Mouse (Mus musculus): ENCODE data around the gene Dennd4b. TPM values are rescaled to one million over a fixed set of nuclear protein-coding genes. Genes with fewer than 3 reads are reported as not detected.

Dennd4b gene
- polyA plus RNA-seq, 1 experiment from 2014 or later = 3.7 TPM

- ATAC-seq (ENCODE audit: low read depth) = no peak
- Histone ChIP-seq H3K4me3 (ENCODE audit: low read length) (no peak overlapping the region), H3K9ac (ENCODE audit: low read length) (no peak overlapping the region), H3K4me2 (ENCODE audit: low read depth, low read length) (no peak overlapping the region), H3K9me3 (ENCODE audit: control insufficient read depth, low read length) (no peaks in the 10 kb centered on the region), H3K27me3 (ENCODE audit: control insufficient read depth, insufficient read depth, low read depth, low read length) (no peaks in the 10 kb centered on the region), H3K27ac (ENCODE audit: low read length) (no peak overlapping the region), H3K4me1 (replicated peaks; ENCODE audit: control insufficient read depth, insufficient read depth, low read length) (no peaks in the 10 kb centered on the region), H3K36me3 (ENCODE audit: control insufficient read depth, insufficient read depth, low read length) (peaks cover 2% of the 10 kb centered on the region; the same call in 1 of the 2 replicates)
These were observed 44.6 kb downstream of the Dennd4b start for GRCm38 (mm10) chr3:90309589-90309988.

GRCm38 (mm10) chr3:90313367-90313766 is 48.4 kb downstream of the Dennd4b start:
- Histone ChIP-seq H3K36me3 (ENCODE audit: control insufficient read depth, insufficient read depth, low read length) (no peaks in the 10 kb centered on the region), H3K4me2 (ENCODE audit: low read depth, low read length) (no peak overlapping the region), H3K27ac (ENCODE audit: low read length) (no peak overlapping the region), H3K9me3 (ENCODE audit: control insufficient read depth, low read length) (no peaks in the 10 kb centered on the region), H3K4me1 (replicated peaks; ENCODE audit: control insufficient read depth, insufficient read depth, low read length) (no peaks in the 10 kb centered on the region), H3K27me3 (ENCODE audit: control insufficient read depth, insufficient read depth, low read depth, low read length) (no peaks in the 10 kb centered on the region), H3K4me3 (ENCODE audit: low read length) (no peak overlapping the region), H3K9ac (ENCODE audit: low read length) (no peak overlapping the region)
- no peak for ATAC-seq (ENCODE audit: low read depth)

- H3K9ac ChIP-seq (ENCODE audit: low read length) = no peak overlapping the region
- H3K4me1 ChIP-seq (replicated peaks; ENCODE audit: control insufficient read depth, insufficient read depth, low read length) = no peaks in the 10 kb centered on the region
- H3K27me3 ChIP-seq (ENCODE audit: control insufficient read depth, insufficient read depth, low read depth, low read length) = no peaks in the 10 kb centered on the region
- no peak overlapping the region for H3K4me3 ChIP-seq (ENCODE audit: low read length)
- ATAC-seq (ENCODE audit: low read depth) = no peak
- no peak overlapping the region for H3K4me2 ChIP-seq (ENCODE audit: low read depth, low read length)
- no peaks in the 10 kb centered on the region for H3K36me3 ChIP-seq (ENCODE audit: control insufficient read depth, insufficient read depth, low read length)
- no peak overlapping the region for H3K27ac ChIP-seq (ENCODE audit: low read length)
- H3K9me3 ChIP-seq (ENCODE audit: control insufficient read depth, low read length) = no peaks in the 10 kb centered on the region
These were observed 49.3 kb downstream of the Dennd4b start for GRCm38 (mm10) chr3:90314241-90314640.

- no peaks in the 10 kb centered on the region for H3K27me3 ChIP-seq (ENCODE audit: control insufficient read depth, insufficient read depth, low read depth, low read length)
- peaks cover 23% of the 10 kb centered on the region for H3K4me1 ChIP-seq (replicated peaks; ENCODE audit: control insufficient read depth, insufficient read depth, low read length)
- H3K27ac ChIP-seq (ENCODE audit: low read length) = peak overlapping the region; percentile 66
- no peaks in the 10 kb centered on the region for H3K9me3 ChIP-seq (ENCODE audit: control insufficient read depth, low read length)
- H3K4me2 ChIP-seq (ENCODE audit: low read depth, low read length) = peak overlapping the region; percentile 22
- 0 out of 2 replicates have a peak overlapping the region, but pooled peaks have one; percentile 41 for H3K9ac ChIP-seq (ENCODE audit: low read length)
- H3K36me3 ChIP-seq (ENCODE audit: control insufficient read depth, insufficient read depth, low read length) = no peaks in the 10 kb centered on the region
- peak overlapping the region; percentile 12; the same call in 1 of the 2 replicates for H3K4me3 ChIP-seq (ENCODE audit: low read length)
- ATAC-seq (ENCODE audit: low read depth) = peak; percentile 18; the same call in 1 of the 2 replicates
- WGBS = 38% methylated on average over 6 of the region's 6 CpGs
These were observed 57.3 kb downstream of the Dennd4b start for GRCm38 (mm10) chr3:90322289-90322688.

- H3K4me3 ChIP-seq (ENCODE audit: low read length) = peak overlapping the region; percentile 19
- H3K27ac ChIP-seq (ENCODE audit: low read length) = peak overlapping the region; percentile 69
- H3K4me2 ChIP-seq (ENCODE audit: low read depth, low read length) = peak overlapping the region; percentile 48
- WGBS = 4% methylated on average over 5 of the region's 5 CpGs
- H3K27me3 ChIP-seq (ENCODE audit: control insufficient read depth, insufficient read depth, low read depth, low read length) = no peaks in the 10 kb centered on the region
- ATAC-seq (ENCODE audit: low read depth) = peak; percentile 96
- H3K9me3 ChIP-seq (ENCODE audit: control insufficient read depth, low read length) = no peaks in the 10 kb centered on the region
- no peaks in the 10 kb centered on the region for H3K36me3 ChIP-seq (ENCODE audit: control insufficient read depth, insufficient read depth, low read length)
- 0 out of 2 replicates have a peak overlapping the region, but pooled peaks have one; percentile 15 for H3K9ac ChIP-seq (ENCODE audit: low read length)
- peaks cover 23% of the 10 kb centered on the region for H3K4me1 ChIP-seq (replicated peaks; ENCODE audit: control insufficient read depth, insufficient read depth, low read length)
These were observed 58.1 kb downstream of the Dennd4b start for GRCm38 (mm10) chr3:90323119-90323518.

Small RNA genes lying within 50 kb of the gene (microRNA-seq; reads per million reads assigned to microRNA genes)
- gene Mir7012 = not detected

Other genes with a start within 250 kb of the Dennd4b start
- gene 4933434E20Rik, start 213.5 kb upstream of the Dennd4b start, polyA plus RNA-seq (2015; fragmentation: Nextera tagmentation; extraction: Ambion mirVana) = 148 and 168 TPM in 2 replicates
- gene Ubap2l, start 212.6 kb upstream of the Dennd4b start, polyA plus RNA-seq (2015; fragmentation: Nextera tagmentation; extraction: Ambion mirVana) = 166 and 167 TPM in 2 replicates
- gene Tpm3, start 192.5 kb upstream of the Dennd4b start, polyA plus RNA-seq (2015; fragmentation: Nextera tagmentation; extraction: Ambion mirVana) = 656 and 695 TPM in 2 replicates
- gene Nup210l, start 161.1 kb upstream of the Dennd4b start, polyA plus RNA-seq (2015; fragmentation: Nextera tagmentation; extraction: Ambion mirVana) = 0.41 and 0.44 TPM in 2 replicates
- 1,630 and 1,729 TPM in 2 replicates for gene Rps27, start 51.5 kb upstream of the Dennd4b start, polyA plus RNA-seq (2015; fragmentation: Nextera tagmentation; extraction: Ambion mirVana)
- gene Rab13, start 51.5 kb upstream of the Dennd4b start, polyA plus RNA-seq (2015; fragmentation: Nextera tagmentation; extraction: Ambion mirVana) = 41.5 and 43.6 TPM in 2 replicates
- 91.0 and 93.6 TPM in 2 replicates for gene Jtb, start 33.6 kb upstream of the Dennd4b start, polyA plus RNA-seq (2015; fragmentation: Nextera tagmentation; extraction: Ambion mirVana)
- gene Creb3l4, start 21.7 kb upstream of the Dennd4b start, polyA plus RNA-seq (2015; fragmentation: Nextera tagmentation; extraction: Ambion mirVana) = 5.8 TPM in 2 replicates
- gene Slc39a1, start 17.0 kb upstream of the Dennd4b start, polyA plus RNA-seq (2015; fragmentation: Nextera tagmentation; extraction: Ambion mirVana) = 105 and 110 TPM in 2 replicates
- 25.5 and 28.4 TPM in 2 replicates for gene Crtc2, start 11.0 kb upstream of the Dennd4b start, polyA plus RNA-seq (2015; fragmentation: Nextera tagmentation; extraction: Ambion mirVana)
- gene Gatad2b, start 28.0 kb downstream of the Dennd4b start, polyA plus RNA-seq (2015; fragmentation: Nextera tagmentation; extraction: Ambion mirVana) = 11.3 and 11.4 TPM in 2 replicates
- gene Slc27a3, start 124.8 kb downstream of the Dennd4b start, polyA plus RNA-seq (2015; fragmentation: Nextera tagmentation; extraction: Ambion mirVana) = 20.7 and 21.7 TPM in 2 replicates
- 28.7 and 28.8 TPM in 2 replicates for gene Ints3, start 168.4 kb downstream of the Dennd4b start, polyA plus RNA-seq (2015; fragmentation: Nextera tagmentation; extraction: Ambion mirVana)
- gene Npr1, start 200.7 kb downstream of the Dennd4b start, polyA plus RNA-seq (2015; fragmentation: Nextera tagmentation; extraction: Ambion mirVana) = 24.3 and 25.0 TPM in 2 replicates
- 171 and 189 TPM in 2 replicates for gene Ilf2, start 210.9 kb downstream of the Dennd4b start, polyA plus RNA-seq (2015; fragmentation: Nextera tagmentation; extraction: Ambion mirVana)
- 86.4 and 88.5 TPM in 2 replicates for gene Snapin, start 225.8 kb downstream of the Dennd4b start, polyA plus RNA-seq (2015; fragmentation: Nextera tagmentation; extraction: Ambion mirVana)
- 118 and 125 TPM in 2 replicates for gene Chtop, start 244.3 kb downstream of the Dennd4b start, polyA plus RNA-seq (2015; fragmentation: Nextera tagmentation; extraction: Ambion mirVana)
- gene S100a1, start 249.2 kb downstream of the Dennd4b start, polyA plus RNA-seq (2015; fragmentation: Nextera tagmentation; extraction: Ambion mirVana) = 59.3 and 73.2 TPM in 2 replicates
- 59.1 and 63.3 TPM in 2 replicates for gene S100a13, start 249.2 kb downstream of the Dennd4b start, polyA plus RNA-seq (2015; fragmentation: Nextera tagmentation; extraction: Ambion mirVana)

Measured in lung, embryonic 16.5 days (tissue).